Mouse (Mus musculus) megakaryocyte, embryonic 14.5 days (primary cell): ENCODE results near the gene Baiap2.

ENCODE experiments used
- FLI1 ChIP-seq: IDR thresholded peaks from 2 replicates; pipeline ENCODE4 v1.6.1; 2012; ENCODE audit warnings: low read length, inconsistent platforms, mixed read lengths
- GATA1 ChIP-seq: IDR thresholded peaks from 3 replicates; pipeline ENCODE4 v1.6.1; 2012; ENCODE audit warnings: mixed read lengths, low read length, inconsistent platforms, borderline replicate concordance

GRCm38 (mm10) chr11:119939073-119939710, 3.4 kb upstream of the Baiap2 start:
- TF ChIP-seq GATA1 (no peak), FLI1 (no peak)
